Mouse (Mus musculus) heart, adult 11 months (tissue): Measurements from ENCODE around the gene Prox1.

Experiments
- DNase-seq: peaks from one replicate; pipeline ENCODE4 v3.0.0; 2022

Gene Prox1

GRCm38 (mm10) chr1:190172979-190173461 lies 2.5 kb upstream of the Prox1 start:
- peak; percentile 88 for DNase-seq

DNA sequence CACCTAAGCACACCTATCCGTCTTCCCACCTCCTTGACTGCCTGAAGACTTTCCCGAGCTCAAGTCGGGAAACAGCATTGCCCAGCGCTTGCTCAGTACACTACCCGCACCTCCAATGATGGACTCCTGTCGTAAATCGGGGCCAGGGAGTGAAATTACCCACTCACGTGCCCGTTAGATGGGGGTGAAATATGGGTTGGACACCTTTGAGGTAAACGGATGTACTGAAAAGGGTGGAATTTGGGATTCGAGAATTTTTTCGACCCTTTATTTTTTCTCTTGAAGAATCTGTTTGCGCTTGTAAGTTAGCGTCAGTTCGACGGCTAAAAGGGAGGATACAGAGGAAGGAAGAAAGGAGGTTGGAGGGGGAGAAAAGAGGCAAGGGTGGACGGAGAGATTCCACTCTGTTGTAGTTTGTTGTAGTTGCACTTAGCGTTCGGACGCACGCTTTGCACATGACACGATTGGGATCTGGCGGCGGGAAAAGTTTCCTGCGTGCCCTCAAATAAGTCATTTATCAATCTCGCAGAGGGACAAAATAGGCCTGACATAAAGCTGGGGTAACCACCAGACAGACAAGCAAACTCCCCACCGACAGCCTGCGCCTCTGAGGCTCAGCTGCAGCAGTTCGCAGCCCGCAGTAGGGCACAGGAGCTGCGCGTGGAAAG lies 1.9 kb upstream of the Prox1 start:
- peak; percentile 64 for DNase-seq

DNA sequence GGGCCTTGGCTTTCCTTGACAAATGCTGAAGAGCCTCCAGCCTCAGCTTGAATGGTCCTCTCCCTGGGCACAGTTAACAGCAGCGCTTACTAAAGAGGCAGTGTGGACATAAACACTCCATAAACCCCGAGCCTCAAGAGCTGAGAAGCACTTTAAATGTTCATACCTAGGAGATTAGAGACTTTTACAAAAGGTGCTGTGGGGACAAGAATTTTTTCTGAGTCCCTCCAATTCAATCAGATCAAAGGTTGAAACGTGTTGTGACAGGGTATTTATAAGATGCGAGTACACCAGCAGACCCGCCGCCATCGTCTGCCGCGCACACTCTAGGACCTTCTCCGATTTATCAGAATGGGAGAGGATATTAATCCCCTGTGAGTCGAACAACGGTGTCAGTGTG lies 1.2 kb upstream of the Prox1 start:
- peak; percentile 84 for DNase-seq

- DNase-seq, result peak; percentile 62
Measured at GRCm38 (mm10) chr1:190171341-190171740, 827 bp upstream of the Prox1 start.

DNA sequence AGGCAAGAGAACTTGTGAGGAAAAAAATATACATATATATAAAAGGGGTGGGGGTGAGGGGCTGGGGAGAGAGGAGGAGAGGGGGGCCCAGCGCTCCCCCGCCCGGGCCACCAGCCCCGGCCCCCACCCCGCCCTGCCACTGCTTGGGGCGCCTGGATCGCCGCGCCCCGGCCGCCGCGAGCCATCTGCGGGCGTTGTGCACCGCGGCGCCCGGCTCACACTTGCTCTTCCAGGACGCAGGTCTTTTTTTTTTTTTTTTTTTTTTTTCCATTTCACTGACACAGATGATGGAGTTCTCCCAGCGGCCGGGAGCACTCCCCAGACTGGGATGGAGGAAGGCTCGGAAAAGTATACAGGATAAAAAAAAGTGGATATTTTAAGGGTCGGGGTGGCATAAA lies 304 bp upstream of the Prox1 start:
- no peak for DNase-seq

DNA sequence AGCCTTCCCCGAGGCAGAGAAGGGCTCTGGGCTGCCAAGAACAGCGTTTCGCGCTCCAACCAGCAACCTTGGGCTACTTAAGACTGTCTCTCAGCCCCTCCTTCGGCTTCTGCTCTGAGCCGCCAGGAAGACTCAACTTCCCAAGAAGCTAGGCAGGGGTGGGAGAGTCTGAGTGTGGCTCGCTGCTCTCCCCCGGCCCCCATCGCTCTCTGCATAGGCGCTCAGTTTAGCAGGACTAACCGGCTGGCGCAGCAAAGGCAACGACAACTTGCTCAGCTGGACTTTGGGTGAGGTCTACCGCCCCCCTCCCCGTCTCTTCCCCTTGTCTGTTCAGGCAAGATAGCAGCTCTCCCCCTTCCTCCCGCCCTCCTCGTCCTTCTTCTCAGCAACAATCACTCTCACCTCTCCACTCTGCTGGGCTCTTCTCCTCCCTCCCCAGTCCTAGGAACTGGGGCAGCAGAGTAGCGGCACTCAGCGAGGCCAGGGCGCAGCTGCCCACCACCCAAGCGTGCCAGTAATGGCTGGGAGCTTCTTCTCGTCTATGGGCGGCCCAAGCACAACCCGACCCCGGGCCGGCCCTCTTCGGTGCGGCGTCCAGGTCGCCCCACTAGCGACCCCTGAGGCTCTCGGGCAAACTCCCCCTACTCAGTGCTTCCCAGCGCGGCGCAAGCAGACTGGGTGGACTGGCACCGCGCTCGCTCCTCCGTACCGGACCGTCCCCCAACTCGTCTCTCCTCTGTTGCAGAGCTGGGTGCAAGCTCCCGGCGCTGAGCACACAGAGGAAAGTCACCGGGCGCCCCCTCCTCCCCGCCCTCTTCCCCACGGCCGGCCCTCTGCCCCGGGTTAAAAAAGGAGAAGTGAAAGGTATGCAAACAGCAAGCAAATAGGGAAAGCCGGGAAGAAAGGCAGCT lies 1.5 kb downstream of the Prox1 start:
- peak; percentile 92 for DNase-seq

DNA sequence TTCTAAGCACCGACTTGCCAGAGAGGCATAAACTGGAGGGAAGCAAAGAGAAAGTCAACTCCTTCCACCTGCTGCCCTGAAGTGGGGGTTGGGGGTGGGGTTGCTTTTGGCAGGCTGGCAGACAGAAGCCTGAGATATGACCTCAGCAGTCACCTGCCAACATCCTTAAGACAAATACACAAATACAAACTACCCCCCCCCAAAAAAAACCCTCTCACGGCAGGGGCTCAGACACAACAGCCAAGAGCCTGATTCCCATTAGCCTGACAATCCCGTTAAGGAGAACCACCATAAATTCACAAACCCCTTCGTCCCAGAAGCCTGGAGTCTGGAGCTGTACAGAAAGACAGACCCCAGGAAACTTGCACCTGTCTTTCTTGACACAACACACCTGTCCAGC lies 2.4 kb downstream of the Prox1 start:
- peak; percentile 88 for DNase-seq

DNA sequence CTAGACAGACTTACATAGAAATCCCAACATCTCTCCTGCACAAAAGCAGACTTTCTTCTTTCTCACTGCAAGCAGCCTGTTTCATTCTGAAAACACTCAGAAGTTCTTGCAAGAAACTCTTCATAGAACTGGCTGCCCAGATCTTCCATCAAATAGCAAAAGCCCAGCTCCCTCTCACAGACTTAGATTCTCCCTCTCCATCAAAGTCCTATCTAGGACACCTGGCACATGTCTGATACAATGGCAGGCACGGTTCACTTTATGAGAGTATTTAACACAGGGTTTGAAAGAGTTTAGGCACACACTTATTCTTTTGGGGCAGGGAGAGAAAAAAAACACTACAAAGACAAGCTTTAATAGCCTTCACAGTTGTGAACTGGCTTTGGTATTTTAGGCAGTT lies 2.9 kb downstream of the Prox1 start:
- DNase-seq, result peak; percentile 19

DNA sequence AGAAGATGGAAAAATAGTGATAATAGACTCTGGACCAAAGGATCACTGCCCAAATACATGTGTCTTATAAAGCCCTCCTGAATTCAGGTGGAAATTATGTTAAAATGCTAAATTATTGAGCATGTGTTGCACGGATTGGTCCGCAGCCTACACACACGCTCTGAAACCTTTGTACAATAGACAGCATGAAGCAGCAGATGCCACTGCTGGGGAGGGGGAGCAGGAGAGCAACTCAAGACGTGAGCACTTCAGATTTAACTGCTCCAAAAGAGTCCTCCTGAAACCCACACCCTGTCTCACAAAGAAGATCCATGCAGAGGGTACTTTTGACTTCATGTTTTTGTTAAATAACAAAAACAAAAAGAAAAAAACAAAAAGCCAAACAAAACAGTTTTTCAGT lies 5.0 kb downstream of the Prox1 start:
- DNase-seq, result peak; percentile 39

- DNase-seq, result peak; percentile 71
Measured at GRCm38 (mm10) chr1:190163471-190163870, 7.0 kb downstream of the Prox1 start.

- peak; percentile 89 for DNase-seq
Measured at GRCm38 (mm10) chr1:190161708-190162465, 8.6 kb downstream of the Prox1 start.

DNA sequence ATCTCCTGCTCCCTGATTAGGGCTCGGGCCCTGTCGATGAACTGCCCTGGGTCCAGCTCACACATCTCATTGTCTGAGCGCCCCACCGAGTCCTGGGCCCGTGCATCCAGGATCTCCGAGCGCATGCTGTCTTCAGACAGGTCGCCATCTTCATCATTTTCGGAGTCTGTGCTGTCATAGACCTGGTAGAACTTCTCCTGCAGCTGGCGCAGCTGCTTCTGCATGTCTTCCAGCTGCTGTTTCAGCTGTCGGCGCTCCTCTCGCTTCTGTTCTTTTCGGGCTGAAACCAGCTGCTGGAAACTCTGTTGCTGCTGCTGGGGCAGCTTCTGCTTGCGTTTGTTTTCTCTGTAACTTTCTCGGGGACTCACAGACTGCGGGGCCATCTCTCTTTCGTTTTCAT lies 9.2 kb downstream of the Prox1 start:
- DNase-seq, result peak; percentile 88

- DNase-seq, result no peak
Measured at GRCm38 (mm10) chr1:190159457-190159856, 11.1 kb downstream of the Prox1 start.

- DNase-seq, result peak; percentile 42
Measured at GRCm38 (mm10) chr1:190155751-190156150, 14.8 kb downstream of the Prox1 start.

GRCm38 (mm10) chr1:190155021-190155420 lies 15.5 kb downstream of the Prox1 start:
- peak; percentile 31 for DNase-seq

DNA sequence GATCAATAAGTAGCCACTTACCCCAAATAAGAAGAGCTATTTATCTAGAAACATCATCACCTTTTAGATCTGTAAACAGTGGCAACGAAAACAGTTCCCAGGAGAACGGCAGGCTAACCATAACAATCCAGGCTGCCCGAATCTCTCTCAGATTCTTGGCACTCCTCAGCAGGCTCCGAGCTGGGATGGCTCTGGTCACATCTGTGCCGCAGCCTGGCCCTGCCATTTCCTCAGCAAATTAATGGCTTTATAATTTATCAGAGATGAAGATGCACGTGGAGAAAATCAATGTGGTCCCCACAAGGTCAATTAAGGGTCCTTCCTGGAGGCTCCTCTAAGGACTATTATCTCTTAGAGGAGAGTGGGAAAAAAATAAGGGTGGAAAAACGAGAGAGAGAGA lies 16.2 kb downstream of the Prox1 start:
- DNase-seq, result peak; percentile 76

GRCm38 (mm10) chr1:190152603-190153002 lies 17.9 kb downstream of the Prox1 start:
- peak; percentile 68 for DNase-seq

DNA sequence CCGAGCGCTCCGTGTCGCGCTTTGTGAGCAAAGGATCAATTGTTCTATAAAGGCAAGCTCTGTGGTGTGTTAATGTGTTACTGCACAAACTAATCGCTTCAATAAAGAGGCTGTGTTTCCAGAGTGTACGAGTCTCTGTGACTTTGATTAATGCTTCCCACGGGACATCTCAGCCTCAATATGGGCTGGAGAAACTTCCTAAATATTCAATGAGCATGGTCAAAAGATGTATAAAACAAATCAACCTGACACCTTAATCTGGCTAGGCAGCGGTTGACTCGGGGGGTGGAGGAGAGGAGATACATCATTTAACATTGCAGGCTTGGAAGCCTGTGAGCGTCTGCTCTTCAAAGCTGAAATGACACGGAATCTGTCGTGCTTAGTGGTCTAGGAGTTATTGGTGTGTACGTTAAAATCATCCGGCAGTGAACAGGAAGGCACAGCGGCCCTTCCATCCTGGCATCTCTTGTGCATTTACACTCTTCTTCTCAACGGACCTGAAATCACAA lies 21.2 kb downstream of the Prox1 start:
- DNase-seq, result peak; percentile 64

DNA sequence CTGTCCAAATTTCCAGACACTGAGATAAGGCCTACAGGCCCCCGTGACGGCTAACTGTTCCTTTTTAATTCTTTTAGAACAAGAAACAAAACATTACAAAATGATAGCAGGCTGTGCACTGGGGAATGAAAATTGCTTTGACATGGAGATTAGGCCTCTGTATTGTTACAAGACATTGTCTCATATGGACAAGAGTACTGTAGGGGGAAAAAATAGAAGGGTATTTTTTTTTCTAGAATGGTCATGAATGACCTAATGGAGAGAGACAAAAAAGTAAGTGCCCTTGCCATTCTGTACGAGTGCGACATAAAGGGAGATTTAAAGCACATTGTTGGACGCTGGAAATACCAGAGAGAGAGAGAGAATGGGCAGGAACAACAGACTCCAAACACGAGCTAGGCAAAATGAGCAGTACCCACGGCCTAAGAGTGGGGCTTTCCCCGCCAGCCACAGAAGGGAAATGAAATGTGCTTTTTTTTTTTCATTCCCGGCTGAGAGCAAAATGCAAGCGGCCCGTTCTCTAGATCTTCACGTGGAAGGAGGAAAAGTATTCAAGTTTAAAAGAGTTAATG lies 21.8 kb downstream of the Prox1 start:
- peak; percentile 66 for DNase-seq

DNA sequence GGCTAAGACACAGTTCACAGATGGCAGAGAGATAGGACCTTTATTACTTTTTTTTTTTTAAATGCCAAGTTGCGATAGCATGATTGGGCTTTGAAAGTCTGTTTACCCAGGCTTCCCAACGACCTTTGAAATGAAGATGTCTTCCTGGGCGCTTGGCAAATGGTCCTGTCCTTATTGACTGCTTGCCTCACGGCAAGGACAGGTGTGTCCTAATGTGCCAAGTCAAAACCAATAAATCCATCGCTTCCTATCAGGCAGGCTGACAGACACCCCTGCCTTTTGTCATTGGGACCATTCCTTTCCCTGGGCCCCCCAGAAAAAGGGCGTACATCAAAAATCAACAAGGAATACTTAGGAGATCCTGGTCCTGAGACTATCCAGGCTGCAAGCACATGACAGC lies 22.7 kb downstream of the Prox1 start:
- peak; percentile 80 for DNase-seq

- DNase-seq, result peak; percentile 78
Measured at GRCm38 (mm10) chr1:190144416-190144815, 26.1 kb downstream of the Prox1 start.

- peak; percentile 88 for DNase-seq
Measured at GRCm38 (mm10) chr1:190143593-190143992, 26.9 kb downstream of the Prox1 start.

DNA sequence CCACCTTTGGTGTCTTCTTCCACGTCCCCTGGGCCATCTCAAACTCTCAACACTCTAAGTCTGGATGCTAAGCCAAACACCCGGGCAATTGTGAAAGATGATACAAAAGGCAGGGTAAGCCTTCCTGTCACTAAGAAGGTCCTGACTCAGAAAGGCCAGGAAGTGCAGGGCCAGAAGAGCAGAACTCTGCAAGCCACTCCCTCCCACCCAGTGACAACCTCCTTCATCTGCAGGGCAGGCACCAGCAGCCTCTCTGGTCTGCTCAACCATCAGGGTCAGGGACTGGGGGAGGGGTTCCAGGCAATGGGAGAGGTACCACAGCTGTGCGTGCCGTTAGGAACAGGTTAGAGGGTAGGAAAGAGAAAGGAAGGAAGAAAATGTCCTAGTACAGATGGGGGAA lies 27.9 kb downstream of the Prox1 start:
- DNase-seq, result peak; percentile 85
